Mouse (Mus musculus) liver, adult 2 months (tissue): ENCODE results near the gene Adam4.
"Not testable (repeated sequence)": the region's sequence is repeated elsewhere in the genome, so short reads cannot be mapped to it uniquely, and the experiment has no call there.

Experiments
- CTCF ChIP-seq: fragments of 200-500 bp; IDR thresholded peaks from 2 replicates; pipeline ENCODE4 v1.5.1; 2011; ENCODE audit warnings: low read depth, low read length, control low read depth
- POLR2A ChIP-seq: fragments of 200-500 bp; IDR thresholded peaks from 2 replicates; pipeline ENCODE4 v1.6.1; 2011; ENCODE audit warnings: low read length, control low read depth; ENCODE audit not compliant: insufficient read depth; ENCODE audit errors: extremely low read depth

DNA sequence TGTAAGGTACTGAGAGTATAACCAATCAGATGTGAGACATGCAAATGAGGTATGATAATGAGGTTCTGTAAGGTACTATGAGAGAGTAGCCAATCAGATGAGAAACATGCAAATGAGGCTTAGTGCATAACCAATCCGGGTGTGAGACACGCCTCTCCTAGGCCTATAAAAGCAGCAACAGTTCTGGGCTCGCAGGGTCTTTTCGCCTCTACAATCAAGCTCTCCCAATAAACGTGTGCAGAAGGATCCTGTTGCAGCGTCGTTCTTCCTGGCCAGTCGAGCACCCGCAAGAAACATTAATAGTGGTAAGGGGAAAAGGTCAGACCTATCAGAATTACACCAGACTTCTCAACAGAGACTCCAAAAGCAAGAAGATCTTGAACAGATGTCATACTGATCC, 17.2 kb upstream of the Adam4 start:
- TF ChIP-seq CTCF, POLR2A: not testable (repeated sequence)
